Mouse (Mus musculus): ENCODE data around the gene Snd1. TPM values are rescaled to one million over a fixed set of nuclear protein-coding genes. Genes with fewer than 3 reads are reported as not detected.
A peak's percentile ranks its signal among the peaks of the same experiment; 100 is the strongest.

Snd1 gene
- polyA plus RNA-seq, 1 experiment = 62.1 TPM

GRCm38 (mm10) chr6:28615966-28616365, 141.0 kb downstream of the Snd1 start:
- 0 out of 2 replicates have a peak overlapping the region, but pooled peaks have one; percentile 22 for H3K27ac ChIP-seq (ENCODE audit: insufficient read depth, low read length)
- no peak overlapping the region for H3K4me3 ChIP-seq (ENCODE audit: insufficient read depth, low read length)
- TF ChIP-seq CTCF (IDR thresholded peaks at IDR 0.05; ENCODE audit: extremely low read depth, insufficient read depth, low read length) = no peak
- no peak for TF ChIP-seq POLR2A (IDR thresholded peaks at IDR 0.05; ENCODE audit: extremely low read depth, insufficient read depth, low read length)
- H3K4me1 ChIP-seq (ENCODE audit: control insufficient read depth, insufficient read depth, low read length) = peaks cover 9% of the 10 kb centered on the region

- Histone ChIP-seq H3K4me1 (ENCODE audit: control insufficient read depth, insufficient read depth, low read length) (peaks cover 11% of the 10 kb centered on the region), H3K27ac (ENCODE audit: insufficient read depth, low read length) (peak overlapping the region; percentile 74), H3K4me3 (ENCODE audit: insufficient read depth, low read length) (no peak overlapping the region)
- TF ChIP-seq CTCF (IDR thresholded peaks at IDR 0.05; ENCODE audit: extremely low read depth, insufficient read depth, low read length) (no peak), POLR2A (IDR thresholded peaks at IDR 0.05; ENCODE audit: extremely low read depth, insufficient read depth, low read length) (no peak)
Observed at GRCm38 (mm10) chr6:28618299-28618698, 143.4 kb downstream of the Snd1 start.

GRCm38 (mm10) chr6:28618751-28619153, 143.8 kb downstream of the Snd1 start:
- Histone ChIP-seq H3K4me1 (ENCODE audit: control insufficient read depth, insufficient read depth, low read length) (peaks cover 11% of the 10 kb centered on the region), H3K4me3 (ENCODE audit: insufficient read depth, low read length) (no peak overlapping the region), H3K27ac (ENCODE audit: insufficient read depth, low read length) (no peak overlapping the region)
- TF ChIP-seq CTCF (IDR thresholded peaks at IDR 0.05; ENCODE audit: extremely low read depth, insufficient read depth, low read length) = no peak

- no peak overlapping the region for H3K4me3 ChIP-seq (ENCODE audit: insufficient read depth, low read length)
- peaks cover 11% of the 10 kb centered on the region for H3K4me1 ChIP-seq (ENCODE audit: control insufficient read depth, insufficient read depth, low read length)
- TF ChIP-seq CTCF (IDR thresholded peaks at IDR 0.05; ENCODE audit: extremely low read depth, insufficient read depth, low read length) = no peak
- no peak for TF ChIP-seq POLR2A (IDR thresholded peaks at IDR 0.05; ENCODE audit: extremely low read depth, insufficient read depth, low read length)
- H3K27ac ChIP-seq (ENCODE audit: insufficient read depth, low read length) = no peak overlapping the region
Observed at GRCm38 (mm10) chr6:28621431-28621830, 146.5 kb downstream of the Snd1 start.

GRCm38 (mm10) chr6:28621961-28622360, 147.0 kb downstream of the Snd1 start:
- TF ChIP-seq POLR2A (IDR thresholded peaks at IDR 0.05; ENCODE audit: extremely low read depth, insufficient read depth, low read length) = no peak
- TF ChIP-seq CTCF (IDR thresholded peaks at IDR 0.05; ENCODE audit: extremely low read depth, insufficient read depth, low read length) = no peak
- Histone ChIP-seq H3K27ac (ENCODE audit: insufficient read depth, low read length) (no peak overlapping the region), H3K4me3 (ENCODE audit: insufficient read depth, low read length) (no peak overlapping the region), H3K4me1 (ENCODE audit: control insufficient read depth, insufficient read depth, low read length) (peaks cover 11% of the 10 kb centered on the region)

GRCm38 (mm10) chr6:28622522-28622921, 147.6 kb downstream of the Snd1 start:
- no peak overlapping the region for H3K27ac ChIP-seq (ENCODE audit: insufficient read depth, low read length)
- TF ChIP-seq CTCF (IDR thresholded peaks at IDR 0.05; ENCODE audit: extremely low read depth, insufficient read depth, low read length) (no peak), POLR2A (IDR thresholded peaks at IDR 0.05; ENCODE audit: extremely low read depth, insufficient read depth, low read length) (no peak)
- H3K4me3 ChIP-seq (ENCODE audit: insufficient read depth, low read length) = no peak overlapping the region
- H3K4me1 ChIP-seq (ENCODE audit: control insufficient read depth, insufficient read depth, low read length) = peaks cover 11% of the 10 kb centered on the region

- H3K27ac ChIP-seq (ENCODE audit: insufficient read depth, low read length) = no peak overlapping the region
- no peak for TF ChIP-seq CTCF (IDR thresholded peaks at IDR 0.05; ENCODE audit: extremely low read depth, insufficient read depth, low read length)
- TF ChIP-seq POLR2A (IDR thresholded peaks at IDR 0.05; ENCODE audit: extremely low read depth, insufficient read depth, low read length) = no peak
- no peak overlapping the region for H3K4me3 ChIP-seq (ENCODE audit: insufficient read depth, low read length)
- H3K4me1 ChIP-seq (ENCODE audit: control insufficient read depth, insufficient read depth, low read length) = peaks cover 11% of the 10 kb centered on the region
Observed at GRCm38 (mm10) chr6:28622963-28623362, 148.0 kb downstream of the Snd1 start.

- TF ChIP-seq POLR2A (IDR thresholded peaks at IDR 0.05; ENCODE audit: extremely low read depth, insufficient read depth, low read length) (no peak), CTCF (IDR thresholded peaks at IDR 0.05; ENCODE audit: extremely low read depth, insufficient read depth, low read length) (no peak)
- H3K4me1 ChIP-seq (ENCODE audit: control insufficient read depth, insufficient read depth, low read length) = peaks cover 6% of the 10 kb centered on the region; the same call in 1 of the 2 replicates
- no peak overlapping the region for H3K4me3 ChIP-seq (ENCODE audit: insufficient read depth, low read length)
- no peak overlapping the region for H3K27ac ChIP-seq (ENCODE audit: insufficient read depth, low read length)
Observed at GRCm38 (mm10) chr6:28628408-28628807, 153.5 kb downstream of the Snd1 start.

- Histone ChIP-seq H3K4me1 (ENCODE audit: control insufficient read depth, insufficient read depth, low read length) (peaks cover 8% of the 10 kb centered on the region), H3K27ac (ENCODE audit: insufficient read depth, low read length) (no peak overlapping the region), H3K4me3 (ENCODE audit: insufficient read depth, low read length) (no peak overlapping the region)
- TF ChIP-seq POLR2A (IDR thresholded peaks at IDR 0.05; ENCODE audit: extremely low read depth, insufficient read depth, low read length) (no peak), CTCF (IDR thresholded peaks at IDR 0.05; ENCODE audit: extremely low read depth, insufficient read depth, low read length) (no peak)
Observed at GRCm38 (mm10) chr6:28629866-28630265, 154.9 kb downstream of the Snd1 start.

- peaks cover 6% of the 10 kb centered on the region for H3K4me1 ChIP-seq (ENCODE audit: control insufficient read depth, insufficient read depth, low read length)
- H3K4me3 ChIP-seq (ENCODE audit: insufficient read depth, low read length) = no peak overlapping the region
- TF ChIP-seq POLR2A (IDR thresholded peaks at IDR 0.05; ENCODE audit: extremely low read depth, insufficient read depth, low read length) = no peak
- no peak for TF ChIP-seq CTCF (IDR thresholded peaks at IDR 0.05; ENCODE audit: extremely low read depth, insufficient read depth, low read length)
- H3K27ac ChIP-seq (ENCODE audit: insufficient read depth, low read length) = no peak overlapping the region
Observed at GRCm38 (mm10) chr6:28630926-28631325, 156.0 kb downstream of the Snd1 start.
